Mouse (Mus musculus): Measurements from ENCODE around the gene Pbld1.

GRCm38 (mm10) chr10:63125343-63125742 is 65.4 kb downstream of the Pbld1 start:
- TF ChIP-seq MYOG (IDR thresholded peaks at IDR 0.05; ENCODE audit: control insufficient read depth in 1 of 3, insufficient read depth in 1 of 3, insufficient read length in 2 of 3, low read depth in 2 of 3) = no peak
- TF ChIP-seq USF1 (IDR thresholded peaks at IDR 0.05; ENCODE audit: low read depth) = no peak
- TF ChIP-seq POLR2AphosphoS2 (IDR thresholded peaks at IDR 0.05; ENCODE audit: insufficient read length, low read depth) = no peak
- TF ChIP-seq MYOD1 (IDR thresholded peaks at IDR 0.05; ENCODE audit: control insufficient read depth in 1 of 3, insufficient read length in 2 of 3, low read depth in 2 of 3) = no peak
- TF ChIP-seq POLR2A (IDR thresholded peaks at IDR 0.05; ENCODE audit: insufficient read length, low read depth) = no peak
- no peak for TF ChIP-seq MAX (IDR thresholded peaks at IDR 0.05; ENCODE audit: low read depth)
- no peak for TF ChIP-seq E2F4 (IDR thresholded peaks at IDR 0.05; ENCODE audit: insufficient read depth)
- TF ChIP-seq TCF3 (IDR thresholded peaks at IDR 0.05; ENCODE audit: insufficient read length, low read depth) = no peak
- TF ChIP-seq CEBPB (IDR thresholded peaks at IDR 0.05; ENCODE audit: insufficient read depth, poor library complexity, severe bottlenecking) = no peak
- no peak for TF ChIP-seq TCF12 (IDR thresholded peaks at IDR 0.05; ENCODE audit: insufficient read depth, poor library complexity, severe bottlenecking)
